ENCODE assay signal across 23 mouse cellular contexts in the genomic region with DNA sequence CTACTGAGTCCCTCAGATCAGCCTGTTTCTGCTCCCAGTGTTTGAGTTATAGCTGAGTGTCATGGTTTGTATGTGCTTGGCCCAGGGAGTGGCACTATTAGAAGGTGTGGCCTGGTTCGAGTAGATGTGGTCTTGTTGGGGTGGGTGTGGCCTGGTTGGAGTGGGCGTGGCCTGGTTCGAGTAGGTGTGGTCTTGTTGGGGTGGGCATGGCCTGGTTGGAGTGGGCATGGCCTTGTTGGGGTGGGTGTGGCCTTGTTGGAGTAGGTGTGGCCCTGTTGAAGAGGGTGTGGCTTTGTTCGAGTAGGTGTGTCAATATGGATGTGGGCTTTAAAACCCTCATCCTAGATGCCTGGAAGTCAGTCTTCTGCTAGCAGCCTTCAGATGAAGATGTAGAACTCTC. TPM values are rescaled to one million over a fixed set of nuclear protein-coding genes. Genes with fewer than 3 reads are reported as not detected.
DNase-seq lines count a peak whose midpoint lies in the region; ATAC-seq and TF ChIP-seq lines count a peak whose summit lies in the region.
"Had no signal": no experiment of that assay in that cellular context is flagged by ENCODE, and none has a peak within 500 bp of the region (broad histone marks: within the 10 kb centered on the region; RNA-seq: fewer than 3 reads in every experiment).

No protein-coding gene starts in this region.

- TF ChIP-seq CTCF in liver, postnatal 0 days (IDR thresholded peaks at IDR 0.05; ENCODE audit: low read depth), result no peak
- TF ChIP-seq CTCF in G1E (IDR thresholded peaks at IDR 0.05; ENCODE audit: low read depth, low read length), result no peak

- H3K4me1 ChIP-seq in liver, postnatal 0 days (ENCODE audit: insufficient read depth), result no peaks in the 10 kb centered on the region
- no peaks in the 10 kb centered on the region for H3K4me1 ChIP-seq in G1E (ENCODE audit: insufficient read depth, low read depth, low read length)

- WGBS in liver, postnatal 0 days (ENCODE audit: insufficient replicate concordance), result 69% methylated on average over 4 of the region's 4 CpGs

- ATAC-seq in liver, postnatal 0 days, result no peak
- no peak for ATAC-seq in G1E (ENCODE audit: extremely low read depth, insufficient number of reproducible peaks, low FRiP score, poor library complexity, severe bottlenecking)
- ATAC-seq: CD4-positive, CD25-positive, alpha-beta regulatory T cell, adult 4 months; forebrain, embryonic 13.5 days; forebrain, embryonic 15.5 days; forebrain, postnatal 0 days had no signal

- DNase-seq in liver, postnatal 0 days, result peak; percentile 17
- DNase-seq in liver, result no peak
- DNase-seq in ES-CJ7 (ENCODE audit: low read depth, low spot score), result peak; percentile 68
- DNase-seq in G1E (ENCODE audit: low spot score), result no peak
- DNase-seq in ZHBTc4 (ENCODE audit: low read depth, low spot score), result peak; percentile 85
- no peak for DNase-seq in cerebellum, postnatal 10 days
- DNase-seq in adrenal gland, adult 8-10 months, result no peak
- DNase-seq: adrenal gland, adult 2 months; adrenal gland, postnatal 14 days; adrenal gland, postnatal 36 days; B cell, adult 2 months; cerebellum, adult 11-12 months; cerebellum, adult 2 months; cerebellum, adult 9-10 months; cerebellum, postnatal 14 days; forebrain, postnatal 0 days had no signal

- H3K4me2 ChIP-seq in liver, postnatal 0 days (ENCODE audit: low read depth, low read length), result no peak overlapping the region
- H3K4me2 ChIP-seq: embryonic facial prominence, embryonic 12.5 days; forebrain, embryonic 13.5 days; forebrain, embryonic 15.5 days had no signal

- H3K36me3 ChIP-seq in liver, postnatal 0 days (replicated peaks; ENCODE audit: insufficient read depth, low read length), result no peaks in the 10 kb centered on the region
- H3K36me3 ChIP-seq in G1E (replicated peaks), result no peaks in the 10 kb centered on the region
- H3K36me3 ChIP-seq: embryonic facial prominence, embryonic 10.5 days; embryonic facial prominence, embryonic 12.5 days; forebrain, embryonic 15.5 days had no signal

- no peak for TF ChIP-seq EP300 in liver, postnatal 0 days (IDR thresholded peaks at IDR 0.05; ENCODE audit: low read depth)

- no peak overlapping the region for H3K27ac ChIP-seq in liver, postnatal 0 days (ENCODE audit: low read depth)
- H3K27ac ChIP-seq: embryonic facial prominence, embryonic 10.5 days; embryonic facial prominence, embryonic 12.5 days; forebrain, embryonic 13.5 days; forebrain, embryonic 15.5 days had no signal

- peaks cover 3% of the 10 kb centered on the region; the same call in 1 of the 2 replicates for H3K9me3 ChIP-seq in liver, postnatal 0 days (ENCODE audit: low read length)
- peaks cover 93% of the 10 kb centered on the region for H3K9me3 ChIP-seq in G1E (replicated peaks)
- H3K9me3 ChIP-seq: embryonic facial prominence, embryonic 12.5 days; forebrain, embryonic 15.5 days had no signal

- H3K27me3 ChIP-seq in liver, postnatal 0 days (ENCODE audit: insufficient read depth, low read length), result no peaks in the 10 kb centered on the region
- no peaks in the 10 kb centered on the region for H3K27me3 ChIP-seq in G1E (ENCODE audit: insufficient read depth, low read length)
- H3K27me3 ChIP-seq: CH12.LX; forebrain, embryonic 15.5 days had no signal

- no peak overlapping the region for H3K4me3 ChIP-seq in liver, postnatal 0 days (ENCODE audit: low read depth, low read length)
- peak overlapping the region; percentile 30; the same call in 1 of the 2 replicates for H3K4me3 ChIP-seq in G1E (ENCODE audit: low read depth, low read length)
- H3K4me3 ChIP-seq: embryonic facial prominence, embryonic 10.5 days; embryonic facial prominence, embryonic 12.5 days; forebrain, embryonic 13.5 days; forebrain, embryonic 15.5 days had no signal

- no peak overlapping the region for H3K9ac ChIP-seq in liver, postnatal 0 days (replicated peaks)
- H3K9ac ChIP-seq: embryonic facial prominence, embryonic 12.5 days; forebrain, embryonic 13.5 days; forebrain, embryonic 15.5 days; forebrain, postnatal 0 days had no signal

RNA-seq across cellular contexts. Expression of gene Ccdc60, which starts 40.1 kb away (rescaled TPM):
- not detected in 2 replicates for polyA plus RNA-seq in liver, postnatal 0 days (2015; fragmentation: Nextera tagmentation; extraction: Ambion mirVana)
- total RNA-seq in G1E (2014; fragmentation: Nextera tagmentation) (not detected in 2 replicates), G1E (2017) (not detected in 2 replicates)
- not detected in 2 replicates for polyA plus RNA-seq in G1E (2012)
- not detected for total RNA-seq in adrenal gland, adult 8-10 months (2022)
- total RNA-seq: adrenal gland, adult 2 months; adrenal gland, postnatal 14 days; adrenal gland, postnatal 36 days; CH12.LX; MEL had no signal
- polyA plus RNA-seq: adrenal gland, adult 2 months had no signal

Comparison
In these comparisons a context has a peak if more than half of its experiments do, and no peak if none do; other contexts are left out.
1. DNase-seq: peak in liver, postnatal 0 days (single experiment), ES-CJ7 (single experiment) and ZHBTc4 (single experiment); none in liver (single experiment), G1E (single experiment), cerebellum, postnatal 10 days (0 of 2) and adrenal gland, adult 8-10 months (single experiment).